Mouse (Mus musculus) CD4-positive helper T cell, adult 2 months (primary cell): ENCODE data around the gene Xylt2.

Source experiments
- DNase-seq: peaks from one replicate; pipeline ENCODE4 v3.0.0-alpha.2; 2012; ENCODE audit warnings: low read depth, missing footprints, low spot score

Gene Xylt2

DNA sequence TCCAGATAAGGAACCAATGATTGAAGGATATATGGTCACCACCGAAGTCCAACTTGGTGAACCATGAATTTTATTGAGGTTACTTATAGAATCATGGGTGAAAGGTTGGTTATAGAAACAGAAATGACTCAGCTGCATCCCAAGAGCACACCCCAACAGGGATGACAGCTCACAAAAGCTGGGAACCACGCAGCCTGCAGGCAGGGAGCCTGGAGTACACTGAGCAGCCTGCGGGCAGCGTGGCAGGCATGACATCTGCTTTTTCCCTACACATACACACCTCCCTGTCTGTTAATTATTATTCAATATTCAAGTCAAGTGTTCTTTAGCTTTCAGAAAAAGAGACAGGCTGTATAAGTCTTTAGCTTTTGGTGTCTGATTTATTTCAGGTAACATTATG, 62.7 kb downstream of the Xylt2 start:
- no peak for DNase-seq
